Mouse (Mus musculus) liver, embryonic 14.5 days (tissue): Measurements from ENCODE around the gene Ccdc12. TPM values are rescaled to one million over a fixed set of nuclear protein-coding genes. Genes with fewer than 3 reads are reported as not detected.
A peak's percentile ranks its signal among the peaks of the same experiment; 100 is the strongest.

Experiments
- ATAC-seq: fragments of 200-750 bp; cut with Nextera tagmentation; 2 replicates; pipeline ENCODE4 v1.8.0; 2017; ENCODE audit warnings: moderate number of reproducible peaks, mild to moderate bottlenecking, moderate library complexity; ENCODE audit not compliant: insufficient read depth
- DNase-seq, 3 experiments: peaks; one replicate each; pipeline ENCODE4 v3.0.0-alpha.2; 2012 to 2013; ENCODE audit warnings: low read depth in 3 of 3, low spot score in 3 of 3
- H3K27ac ChIP-seq: fragments of 300-500 bp; sonication (generic); 2 replicates; pipeline ENCODE4 v1.5.1; 2014; ENCODE audit warnings: moderate library complexity, mild to moderate bottlenecking, control low read depth, inconsistent platforms
- H3K27me3 ChIP-seq: fragments of 300-500 bp; sonication (generic); 2 replicates; pipeline ENCODE4 v1.6.1; 2014; ENCODE audit warnings: mild to moderate bottlenecking, low read length, moderate library complexity; ENCODE audit not compliant: control insufficient read depth, insufficient read depth
- H3K36me3 ChIP-seq: fragments of 300-500 bp; sonication (generic); replicated peaks from 2 replicates; pipeline ENCODE4 v1.6.1; 2014; ENCODE audit warnings: low read depth; ENCODE audit not compliant: control insufficient read depth, insufficient read depth
- H3K4me1 ChIP-seq, 2 experiments: fragments of 200-500 bp in 1 of 2; fragments of 300-500 bp in 1 of 2; sonication (generic) in 1 of 2; replicated peaks; 2 replicates each; pipeline ENCODE4 v1.6.1; 2012 to 2014; ENCODE audit warnings: antibody characterized with exemption in 1 of 2, inconsistent platforms in 1 of 2, low read length in 1 of 2; ENCODE audit not compliant: control insufficient read depth in 2 of 2, insufficient read depth in 2 of 2
- H3K4me2 ChIP-seq: fragments of 300-500 bp; sonication (generic); 2 replicates; pipeline ENCODE4 v1.6.1; 2014; ENCODE audit warnings: low read depth, mild to moderate bottlenecking, control low read depth, moderate library complexity
- H3K4me3 ChIP-seq, 2 experiments: fragments of 200-500 bp in 1 of 2; fragments of 300-500 bp in 1 of 2; sonication (generic) in 1 of 2; 2 replicates each; pipeline ENCODE4 v1.5.1; 2012 to 2014; ENCODE audit warnings: low read depth in 2 of 2, low read length in 2 of 2, mild to moderate bottlenecking in 2 of 2, control low read depth in 1 of 2, inconsistent platforms in 1 of 2, moderate library complexity in 1 of 2; ENCODE audit not compliant: insufficient read depth in 1 of 2
- H3K9ac ChIP-seq: fragments of 300-500 bp; sonication (generic); replicated peaks from 2 replicates; pipeline ENCODE4 v1.6.1; 2014; ENCODE audit warnings: mild to moderate bottlenecking, control low read depth, moderate library complexity
- H3K9me3 ChIP-seq: fragments of 300-500 bp; sonication (generic); 2 replicates; pipeline ENCODE4 v1.6.1; 2016; ENCODE audit warnings: low read length, mixed read lengths; ENCODE audit not compliant: control insufficient read depth
- CTCF ChIP-seq: IDR thresholded peaks from 2 replicates; pipeline ENCODE4 v1.5.1; 2016; ENCODE audit warnings: antibody characterized with exemption, low read depth, control low read depth
- EP300 ChIP-seq: IDR thresholded peaks from 2 replicates; pipeline ENCODE4 v1.6.1; 2016; ENCODE audit warnings: antibody characterized with exemption, low read depth
- WGBS: fragments of 180-500 bp; shearing (Covaris S2); extraction: QIAGEN DNeasy Blood & Tissue Kit; methylation state at CpG from one replicate; pipeline ENCODE4 v1.1.7; 2014; ENCODE audit not compliant: insufficient replicate concordance; 5-methylcytosine and 5-hydroxymethylcytosine counted together
- polyA plus RNA-seq, 2 experiments: library from polyadenylated mRNA; depleted of rRNA in 1 of 2; stranded (reverse) in 1 of 2; unstranded in 1 of 2; fragments of >200 nt; fragmentation: Nextera tagmentation in 1 of 2; extraction: Ambion mirVana in 1 of 2; gene quantifications; 2 replicates each; pipeline versions ENCODE4 v1.2.1 to v1.2.3; 2012 to 2014

Gene Ccdc12
- polyA plus RNA-seq, 2 experiments: 64.5 to 66.0 TPM

GRCm38 (mm10) chr9:110695165-110695755 lies 39.0 kb downstream of the Ccdc12 start:
- Histone ChIP-seq H3K4me2 (no peak overlapping the region), H3K27me3 (no peaks in the 10 kb centered on the region), H3K4me1 (peaks cover 3 to 10% of the 10 kb centered on the region in 2 experiments), H3K27ac (no peak overlapping the region), H3K4me3 (no peak overlapping the region), H3K36me3 (no peaks in the 10 kb centered on the region), H3K9ac (no peak overlapping the region), H3K9me3 (no peaks in the 10 kb centered on the region)
- no peak for ATAC-seq
- no peak for TF ChIP-seq CTCF
- no peak for TF ChIP-seq EP300
- DNase-seq: no peak
- WGBS: 77% methylated on average over 4 of the region's 4 CpGs

- ATAC-seq: no peak
- DNase-seq: no peak
- H3K36me3 ChIP-seq: no peaks in the 10 kb centered on the region
- no peak overlapping the region for H3K9ac ChIP-seq
- WGBS: 80% methylated on average over 5 of the region's 5 CpGs
- no peak overlapping the region for H3K4me2 ChIP-seq
- no peak overlapping the region for H3K4me3 ChIP-seq
- no peak for TF ChIP-seq EP300
- TF ChIP-seq CTCF: no peak
- no peak overlapping the region for H3K27ac ChIP-seq
- no peaks in the 10 kb centered on the region for H3K9me3 ChIP-seq
- H3K27me3 ChIP-seq: no peaks in the 10 kb centered on the region
- H3K4me1 ChIP-seq: peaks cover 3 to 14% of the 10 kb centered on the region in 2 experiments
Observed at GRCm38 (mm10) chr9:110696427-110696826, 40.1 kb downstream of the Ccdc12 start.

- no peak for TF ChIP-seq EP300
- TF ChIP-seq CTCF: no peak
- H3K27ac ChIP-seq: no peak overlapping the region
- H3K4me2 ChIP-seq: no peak overlapping the region
- H3K4me1 ChIP-seq: peaks cover 4 to 16% of the 10 kb centered on the region in 2 experiments
- DNase-seq (no peak), ATAC-seq (no peak)
- H3K36me3 ChIP-seq: no peaks in the 10 kb centered on the region
- H3K4me3 ChIP-seq: no peak overlapping the region
- H3K9me3 ChIP-seq: no peaks in the 10 kb centered on the region
- no peaks in the 10 kb centered on the region for H3K27me3 ChIP-seq
- WGBS: 71% methylated on average over 3 of the region's 3 CpGs
- no peak overlapping the region for H3K9ac ChIP-seq
Observed at GRCm38 (mm10) chr9:110697465-110697864, 41.2 kb downstream of the Ccdc12 start.

- H3K27me3 ChIP-seq: no peaks in the 10 kb centered on the region
- DNase-seq (peak; percentile 37 to 59 (median 46)), ATAC-seq (peak; percentile 93)
- H3K36me3 ChIP-seq: no peaks in the 10 kb centered on the region
- no peak overlapping the region for H3K4me3 ChIP-seq
- H3K27ac ChIP-seq: peak overlapping the region; percentile 35; the same call in 1 of the 2 replicates
- H3K4me1 ChIP-seq: peaks cover 7 to 18% of the 10 kb centered on the region in 2 experiments
- no peaks in the 10 kb centered on the region for H3K9me3 ChIP-seq
- WGBS: 27% methylated on average over 3 of the region's 3 CpGs
- peak overlapping the region; percentile 37 for H3K4me2 ChIP-seq
- TF ChIP-seq CTCF: no peak
- peak; percentile 63 for TF ChIP-seq EP300
- no peak overlapping the region for H3K9ac ChIP-seq
Observed at GRCm38 (mm10) chr9:110699574-110699973, 43.3 kb downstream of the Ccdc12 start.

GRCm38 (mm10) chr9:110701114-110702032 lies 45.1 kb downstream of the Ccdc12 start:
- no peaks in the 10 kb centered on the region for H3K27me3 ChIP-seq
- TF ChIP-seq CTCF (no peak), EP300 (no peak)
- no peaks in the 10 kb centered on the region for H3K36me3 ChIP-seq
- no peak overlapping the region for H3K27ac ChIP-seq
- no peak overlapping the region for H3K9ac ChIP-seq
- H3K4me1 ChIP-seq: peaks cover 7 to 18% of the 10 kb centered on the region in 2 experiments
- no peak overlapping the region for H3K4me2 ChIP-seq
- no peak overlapping the region for H3K4me3 ChIP-seq
- 76% methylated on average over 11 of the region's 12 CpGs for WGBS
- DNase-seq (no peak), ATAC-seq (no peak)
- no peaks in the 10 kb centered on the region for H3K9me3 ChIP-seq
